Mouse (Mus musculus): ENCODE results near the gene Zfp992.
"Not testable (repeated sequence)": the region's sequence is repeated elsewhere in the genome, so short reads cannot be mapped to it uniquely, and the experiment has no call there.

Gene Zfp992

GRCm38 (mm10) chr4:146448950-146449349 is at the start of gene Zfp992:
TSS of gene Zfp992 (plus strand) at chr4:146449023.
- in situ Hi-C loops (cut with MboI, MseI), result loop anchor here (5.0 to 25.0 kb wide), 5 partner anchors 88 to 637 kb away; partner anchors contain the start of gene Zfp600

GRCm38 (mm10) chr4:146429467-146429866 is 19.4 kb upstream of the Zfp992 start:
- in situ Hi-C loops (cut with MboI, MseI), result loop anchor here (5.0 to 25.0 kb wide), 5 partner anchors 108 to 713 kb away; partner anchors contain the start of gene Zfp600

DNA sequence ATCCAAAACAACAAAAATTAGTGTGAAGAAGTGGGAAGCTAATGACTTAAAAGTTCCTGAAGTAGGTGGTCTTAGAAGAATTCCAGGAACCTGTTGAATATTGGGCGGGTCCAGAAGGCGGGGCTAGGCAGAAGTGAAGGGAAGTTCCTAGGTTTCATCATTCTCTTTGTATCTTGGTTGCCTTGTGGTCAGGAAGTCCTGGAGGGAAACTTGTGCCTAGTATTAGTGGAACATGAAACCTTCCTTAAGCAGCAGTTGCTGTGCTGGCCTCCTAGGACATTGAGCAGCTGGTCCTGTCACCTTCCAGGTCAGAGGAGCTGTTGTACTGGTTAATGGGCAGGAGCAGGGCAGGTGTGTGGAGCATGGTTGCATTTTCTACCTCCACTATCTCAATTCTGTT is 17.9 kb upstream of the Zfp992 start:
- in situ Hi-C loops (cut with MboI, MseI), result loop anchor here (25.0 kb wide), 2 partner anchors 106 to 269 kb away; partner anchors contain the start of gene Zfp600

- in situ Hi-C loops (cut with MboI, MseI), result loop anchor here (5.0 to 25.0 kb wide), 3 partner anchors 102 to 273 kb away; partner anchors contain the start of gene Zfp600
Observed at GRCm38 (mm10) chr4:146435539-146435938, 13.3 kb upstream of the Zfp992 start.

- in situ Hi-C loops (cut with MboI, MseI), result loop anchor here (5.0 to 25.0 kb wide), 3 partner anchors 100 to 275 kb away; partner anchors contain the start of gene Zfp600
Observed at GRCm38 (mm10) chr4:146437256-146437655, 11.6 kb upstream of the Zfp992 start.

DNA sequence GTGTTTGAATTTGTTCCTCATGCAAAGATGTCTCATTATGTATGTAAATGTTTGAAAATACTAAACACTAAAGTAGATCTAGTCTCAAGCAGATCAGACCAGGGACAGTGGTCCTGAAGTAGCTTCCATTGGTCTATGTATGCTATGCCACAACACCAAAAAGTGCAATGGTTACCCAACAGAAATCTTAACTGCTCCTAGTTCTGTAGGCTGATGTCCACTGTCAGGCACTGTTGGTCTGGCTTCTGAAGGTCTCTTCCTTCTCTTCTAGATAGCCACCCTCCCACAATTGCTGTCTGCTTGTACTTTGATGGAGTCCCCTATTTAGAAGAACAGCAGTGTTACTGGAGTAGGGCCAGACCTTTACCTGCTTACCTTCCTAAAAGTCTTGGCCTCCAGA is 4.5 kb upstream of the Zfp992 start:
- in situ Hi-C loops (cut with MboI, MseI), result loop anchor here (10.0 to 25.0 kb wide), 3 partner anchors 93 to 390 kb away; partner anchors contain the start of gene Zfp600

GRCm38 (mm10) chr4:146445121-146445520 is 3.7 kb upstream of the Zfp992 start:
- in situ Hi-C loops (cut with MboI, MseI), result loop anchor here (5.0 to 25.0 kb wide), 5 partner anchors 92 to 633 kb away; partner anchors contain the start of gene Zfp600

DNA sequence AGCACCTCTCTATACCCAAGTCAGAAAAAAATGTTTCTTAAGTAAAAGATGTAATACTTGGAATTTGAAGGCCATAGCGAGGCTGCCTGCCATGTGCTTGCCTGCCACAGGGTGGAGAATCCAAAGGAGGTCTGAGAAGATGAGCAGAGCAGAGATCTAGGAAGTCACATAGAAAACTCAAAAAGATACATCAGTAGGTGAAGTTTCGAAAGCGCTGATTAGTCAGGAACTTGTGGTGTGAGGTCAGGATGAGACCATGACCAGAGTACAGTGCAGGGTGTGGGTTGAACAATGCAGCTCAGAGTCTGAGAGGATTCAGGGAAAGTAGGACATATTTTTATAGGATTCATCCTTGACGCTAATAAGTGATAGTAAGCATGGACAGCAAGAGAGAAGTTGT is 2.7 kb upstream of the Zfp992 start:
- in situ Hi-C loops (cut with MboI, MseI), result loop anchor here (5.0 to 25.0 kb wide), 5 partner anchors 91 to 634 kb away; partner anchors contain the start of gene Zfp600

- in situ Hi-C loops (cut with MboI, MseI), result loop anchor here (5.0 to 25.0 kb wide), 5 partner anchors 90 to 635 kb away; partner anchors contain the start of gene Zfp600
Observed at GRCm38 (mm10) chr4:146447016-146447415, 1.8 kb upstream of the Zfp992 start.

DNA sequence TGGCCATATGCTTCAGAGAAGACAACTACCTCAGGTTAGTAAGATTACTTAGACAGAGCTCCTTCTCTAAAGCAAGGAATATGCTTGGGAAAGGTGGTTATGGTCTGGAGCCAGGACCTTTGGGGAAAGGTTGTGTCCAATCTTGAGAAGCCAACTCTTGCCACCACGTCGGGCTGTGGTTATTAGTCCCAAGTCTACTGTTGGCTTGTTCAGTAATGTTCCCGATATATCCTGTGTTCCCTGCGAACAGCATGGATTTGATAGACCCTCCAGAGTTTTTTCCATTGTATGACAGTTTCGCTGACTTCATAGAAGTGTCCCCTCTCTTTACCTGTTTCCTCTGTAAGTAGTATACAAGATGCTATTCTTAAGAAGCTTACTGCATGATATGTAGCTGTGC is 888 bp downstream of the Zfp992 start:
- in situ Hi-C loops (cut with MboI, MseI), result loop anchor here (5.0 to 25.0 kb wide), 5 partner anchors 88 to 637 kb away; partner anchors contain the start of gene Zfp600

GRCm38 (mm10) chr4:146452576-146452975 is 3.8 kb downstream of the Zfp992 start:
- in situ Hi-C loops (cut with MboI, MseI), result not testable (repeated sequence)

GRCm38 (mm10) chr4:146454170-146454569 is 5.3 kb downstream of the Zfp992 start:
- in situ Hi-C loops (cut with MboI, MseI), result not testable (repeated sequence)

GRCm38 (mm10) chr4:146454896-146455295 is 6.1 kb downstream of the Zfp992 start:
- in situ Hi-C loops (cut with MboI, MseI), result loop anchor here (5.0 kb wide), 2 partner anchors 192 to 717 kb away; no protein-coding TSS in a partner anchor

GRCm38 (mm10) chr4:146455321-146455721 is 6.5 kb downstream of the Zfp992 start:
- in situ Hi-C loops (cut with MboI, MseI), result loop anchor here (5.0 kb wide), 2 partner anchors 192 to 717 kb away; no protein-coding TSS in a partner anchor

- in situ Hi-C loops (cut with MboI, MseI), result loop anchor here (5.0 kb wide), 2 partner anchors 191 to 716 kb away; no protein-coding TSS in a partner anchor
Observed at GRCm38 (mm10) chr4:146456061-146456726, 7.4 kb downstream of the Zfp992 start.

- in situ Hi-C loops (cut with MboI, MseI), result loop anchor here (5.0 kb wide), 2 partner anchors 190 to 715 kb away; no protein-coding TSS in a partner anchor
Observed at GRCm38 (mm10) chr4:146457126-146457525, 8.3 kb downstream of the Zfp992 start.

- in situ Hi-C loops (cut with MboI, MseI), result loop anchor here (5.0 kb wide), 2 partner anchors 190 to 715 kb away; no protein-coding TSS in a partner anchor
Observed at GRCm38 (mm10) chr4:146457720-146458119, 8.9 kb downstream of the Zfp992 start.

- in situ Hi-C loops (cut with MboI, MseI), result loop anchor here (5.0 kb wide), 2 partner anchors 187 to 712 kb away; no protein-coding TSS in a partner anchor
Observed at GRCm38 (mm10) chr4:146459822-146460221, 11.0 kb downstream of the Zfp992 start.

DNA sequence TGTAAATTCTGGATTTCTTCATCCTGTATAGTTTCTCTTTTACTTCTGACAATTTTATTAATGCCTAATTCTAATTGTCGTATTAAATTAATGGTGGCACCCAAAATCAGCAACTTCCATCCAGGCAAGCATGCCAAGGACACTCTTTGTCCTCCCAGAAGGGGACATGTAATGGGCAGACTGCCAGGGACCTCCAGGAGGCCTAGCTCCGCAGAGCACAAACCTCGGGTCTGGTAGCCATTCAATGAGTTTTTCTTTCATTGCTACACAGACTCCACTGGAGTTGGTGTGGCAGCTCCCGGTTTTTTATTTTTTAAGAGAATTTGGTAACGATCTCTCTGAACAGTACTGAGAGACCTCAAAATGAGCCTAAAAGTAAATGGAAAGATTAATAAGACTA is 11.9 kb downstream of the Zfp992 start:
- in situ Hi-C loops (cut with MboI, MseI), result not testable (repeated sequence)

- in situ Hi-C loops (cut with MboI, MseI), result not testable (repeated sequence)
Observed at GRCm38 (mm10) chr4:146463649-146464351, 15.0 kb downstream of the Zfp992 start.

GRCm38 (mm10) chr4:146469984-146470383 is 21.2 kb downstream of the Zfp992 start:
- in situ Hi-C loops (cut with MboI, MseI), result not testable (repeated sequence)

DNA sequence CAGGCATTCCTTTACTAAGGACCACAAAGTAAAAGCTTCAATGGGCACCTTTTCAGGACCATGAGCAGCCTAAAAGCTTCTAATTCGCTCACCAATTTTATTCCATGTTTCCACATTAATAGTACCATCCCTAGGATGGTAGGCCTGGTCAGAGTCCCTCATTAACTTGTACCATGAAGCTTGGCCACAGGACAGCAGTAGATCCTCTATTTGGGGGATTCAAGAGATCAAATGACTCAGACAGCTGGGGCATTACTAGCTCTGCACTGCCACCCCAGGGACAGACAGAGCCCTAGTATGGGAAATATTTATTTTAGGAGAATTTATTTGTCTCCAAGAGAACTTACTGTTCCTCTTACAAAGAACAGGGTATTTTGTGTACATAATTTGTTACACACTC is 25.4 kb downstream of the Zfp992 start:
- in situ Hi-C loops (cut with MboI, MseI), result not testable (repeated sequence)

Data from T-helper 2 cell (primary cell).